Mouse (Mus musculus) cerebellum, adult 2 months (tissue): ENCODE measurements around the gene Tspan5.

Source experiments
- CTCF ChIP-seq: fragments of 200-500 bp; IDR thresholded peaks from 2 replicates; pipeline ENCODE4 v1.5.1; 2011; ENCODE audit warnings: low read depth, mild to moderate bottlenecking, control low read depth, low read length, moderate library complexity, borderline replicate concordance; ENCODE audit not compliant: insufficient read depth
- POLR2A ChIP-seq: fragments of 200-500 bp; IDR thresholded peaks from 2 replicates; pipeline ENCODE4 v1.6.1; 2011; ENCODE audit warnings: low read length, control low read depth, borderline replicate concordance; ENCODE audit not compliant: insufficient read depth

DNA sequence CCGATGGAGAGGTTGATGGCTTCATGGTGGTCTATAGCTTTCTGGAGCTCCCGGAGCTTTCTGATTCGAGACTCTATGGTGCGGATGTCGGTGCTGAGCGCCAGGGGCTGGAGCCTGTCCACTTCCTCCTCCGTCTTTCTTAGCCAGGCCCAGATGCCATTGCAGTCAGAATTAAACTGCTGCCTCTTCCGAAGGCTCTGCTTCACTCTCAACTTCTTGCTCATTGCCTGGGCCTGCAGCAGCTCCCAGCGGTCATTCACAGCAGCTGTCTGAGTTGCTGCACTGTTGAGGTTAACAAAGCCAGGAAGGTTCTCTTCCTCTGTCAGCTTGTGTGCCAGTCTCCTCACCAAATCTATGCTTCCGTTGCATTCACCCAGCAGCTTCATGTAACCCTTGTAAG lies 195.2 kb downstream of the Tspan5 start:
- TF ChIP-seq CTCF (no peak), POLR2A (no peak)
